Mouse (Mus musculus): Measurements from ENCODE around the gene Cdk18.

GRCm38 (mm10) chr1:132104353-132104752, 35.1 kb downstream of the Cdk18 start:
- TF ChIP-seq POLR2A (IDR thresholded peaks at IDR 0.05; ENCODE audit: low read depth, low read length) (no peak), CTCF (IDR thresholded peaks at IDR 0.05; ENCODE audit: extremely low read depth, insufficient read length, insufficient replicate concordance, low read depth, low read length) (no peak)
